Mouse (Mus musculus) CD4-positive, CD25-positive, alpha-beta regulatory T cell, adult 4 months (primary cell): Measurements from ENCODE around the gene Adamts13. TPM values are rescaled to one million over a fixed set of nuclear protein-coding genes. Genes with fewer than 3 reads are reported as not detected.
A peak's percentile ranks its signal among the peaks of the same experiment; 100 is the strongest.

Experiments
- ATAC-seq: one replicate; pipeline ENCODE4 v1.8.0; 2017
- polyA plus RNA-seq, 2 experiments: library from polyadenylated mRNA; unstranded; fragments of 100-300 nt; shearing (Covaris generic); gene quantifications; one replicate each; pipeline ENCODE4 v1.2.1; 2017

Adamts13 gene
- polyA plus RNA-seq, 2 experiments from 2014 or later: not detected

- ATAC-seq: peak; percentile 65
Measured at GRCm38 (mm10) chr2:26973960-26974359, 744 bp downstream of the Adamts13 start.

GRCm38 (mm10) chr2:26980361-26980760, 7.1 kb downstream of the Adamts13 start:
- no peak for ATAC-seq

- ATAC-seq: no peak
Measured at GRCm38 (mm10) chr2:26984179-26984578, 11.0 kb downstream of the Adamts13 start.

GRCm38 (mm10) chr2:26984640-26985039, 11.4 kb downstream of the Adamts13 start:
- ATAC-seq: no peak

- no peak for ATAC-seq
Measured at GRCm38 (mm10) chr2:26993936-26994335, 20.7 kb downstream of the Adamts13 start.

GRCm38 (mm10) chr2:26997498-26997897, 24.3 kb downstream of the Adamts13 start:
- no peak for ATAC-seq

- ATAC-seq: no peak
Measured at GRCm38 (mm10) chr2:26997993-26998392, 24.8 kb downstream of the Adamts13 start.

GRCm38 (mm10) chr2:27006255-27006654, 33.0 kb downstream of the Adamts13 start:
- no peak for ATAC-seq

- no peak for ATAC-seq
Measured at GRCm38 (mm10) chr2:27007701-27008100, 34.5 kb downstream of the Adamts13 start.

- ATAC-seq: peak; percentile 93
Measured at GRCm38 (mm10) chr2:27009714-27010244, 36.6 kb downstream of the Adamts13 start, which contains the start of gene Cacfd1. Cacfd1 (plus strand) TSS chr2:27009926.

- peak; percentile 57 for ATAC-seq
Measured at GRCm38 (mm10) chr2:27017802-27018201, 44.6 kb downstream of the Adamts13 start.

- no peak for ATAC-seq
Measured at GRCm38 (mm10) chr2:27019530-27019929, 46.3 kb downstream of the Adamts13 start.

- no peak for ATAC-seq
Measured at GRCm38 (mm10) chr2:27021103-27021502, 47.9 kb downstream of the Adamts13 start.

- ATAC-seq: no peak
Measured at GRCm38 (mm10) chr2:27022612-27023011, 49.4 kb downstream of the Adamts13 start.

GRCm38 (mm10) chr2:27024136-27024535, 50.9 kb downstream of the Adamts13 start:
- ATAC-seq: no peak

GRCm38 (mm10) chr2:27025545-27025944, 52.3 kb downstream of the Adamts13 start:
- no peak for ATAC-seq

- ATAC-seq: no peak
Measured at GRCm38 (mm10) chr2:27026332-27026731, 53.1 kb downstream of the Adamts13 start.

GRCm38 (mm10) chr2:27026857-27027617, 53.8 kb downstream of the Adamts13 start:
- no peak for ATAC-seq

GRCm38 (mm10) chr2:27027618-27028436, 54.6 kb downstream of the Adamts13 start, which contains the start of gene Slc2a6:
Slc2a6 (minus strand) TSS chr2:27027998.
- ATAC-seq: peak; percentile 100

GRCm38 (mm10) chr2:27028437-27029015, 55.3 kb downstream of the Adamts13 start:
- ATAC-seq: no peak

- no peak for ATAC-seq
Measured at GRCm38 (mm10) chr2:27032361-27032760, 59.1 kb downstream of the Adamts13 start.

GRCm38 (mm10) chr2:27036003-27036402, 62.8 kb downstream of the Adamts13 start:
- no peak for ATAC-seq

GRCm38 (mm10) chr2:27037008-27037407, 63.8 kb downstream of the Adamts13 start:
- ATAC-seq: no peak
